ENCODE assay signal across 12 mouse cellular contexts in genomic region chr1:179541502-179541901, GRCm38 (mm10). TPM values are rescaled to one million over a fixed set of nuclear protein-coding genes. Genes with fewer than 3 reads are reported as not detected.
DNase-seq lines count a peak whose midpoint lies in the region; ATAC-seq and TF ChIP-seq lines count a peak whose summit lies in the region.
"Had no signal": no experiment of that assay in that cellular context is flagged by ENCODE, and none has a peak within 500 bp of the region (broad histone marks: within the 10 kb centered on the region; RNA-seq: fewer than 3 reads in every experiment).

No protein-coding gene starts in this region.

- DNase-seq in forebrain, postnatal 0 days, result no peak
- DNase-seq in lung, postnatal 0 days (ENCODE audit: low spot score), result no peak
- DNase-seq in lung, adult 18-20 months, result no peak
- peak; percentile 71 for DNase-seq in MEL (ENCODE audit: low read depth, low spot score)
- DNase-seq in naive thymus-derived CD4-positive, alpha-beta T cell, adult 2 months (ENCODE audit: low read depth), result peak; percentile 55
- DNase-seq in layer of hippocampus, postnatal 10 days (ENCODE audit: low spot score in 2 of 2), result no peak
- DNase-seq in limb, embryonic 10.5 days (ENCODE audit: low spot score), result no peak
- DNase-seq: gastrocnemius, postnatal 36 days; kidney, adult 8-10 months had no signal

- no peak overlapping the region for H3K27ac ChIP-seq in forebrain, postnatal 0 days (ENCODE audit: low read depth, low read length)
- no peak overlapping the region for H3K27ac ChIP-seq in forebrain, embryonic 16.5 days (ENCODE audit: low read length)
- H3K27ac ChIP-seq in lung, postnatal 0 days (ENCODE audit: low read length), result no peak overlapping the region
- no peak overlapping the region for H3K27ac ChIP-seq in MEL (ENCODE audit: control insufficient read depth, low read depth, low read length)
- H3K27ac ChIP-seq in limb, embryonic 10.5 days, result no peak overlapping the region

- peaks cover 26% of the 10 kb centered on the region for H3K36me3 ChIP-seq in forebrain, postnatal 0 days (ENCODE audit: insufficient read depth)
- H3K36me3 ChIP-seq in forebrain, embryonic 16.5 days (ENCODE audit: control insufficient read depth, insufficient read depth), result no peaks in the 10 kb centered on the region
- 0 out of 2 replicates have a peak, but pooled peaks cover 3% of the 10 kb centered on the region for H3K36me3 ChIP-seq in lung, postnatal 0 days (ENCODE audit: insufficient read depth, low read length)
- peaks cover 4 to 19% of the 10 kb centered on the region in 2 experiments for H3K36me3 ChIP-seq in MEL (ENCODE audit: control insufficient read depth in 1 of 2, insufficient read depth in 2 of 2, low read length in 2 of 2)
- H3K36me3 ChIP-seq in limb, embryonic 10.5 days, result peaks cover 42% of the 10 kb centered on the region

- TF ChIP-seq POLR2A in MEL (IDR thresholded peaks at IDR 0.05; ENCODE audit: control insufficient read depth in 1 of 2, insufficient read depth in 1 of 2, low read depth in 1 of 2, low read length in 2 of 2, poor library complexity in 1 of 2), result no peak

- no peak overlapping the region for H3K4me2 ChIP-seq in forebrain, postnatal 0 days (ENCODE audit: low read depth)
- H3K4me2 ChIP-seq in forebrain, embryonic 16.5 days (ENCODE audit: low read length), result no peak overlapping the region
- no peak overlapping the region for H3K4me2 ChIP-seq in lung, postnatal 0 days (replicated peaks; ENCODE audit: low read depth, low read length)

- no peak for TF ChIP-seq EP300 in lung, postnatal 0 days (IDR thresholded peaks at IDR 0.05)
- TF ChIP-seq EP300 in MEL (IDR thresholded peaks at IDR 0.05; ENCODE audit: low read depth in 1 of 2, low read length in 2 of 2), result no peak

- peaks cover 25% of the 10 kb centered on the region for H3K79me2 ChIP-seq in MEL (ENCODE audit: control insufficient read depth, insufficient read depth, low read length, poor library complexity)

- peak; percentile 37 for TF ChIP-seq CTCF in forebrain, postnatal 0 days (IDR thresholded peaks at IDR 0.05; ENCODE audit: low read depth)
- TF ChIP-seq CTCF in lung, postnatal 0 days (IDR thresholded peaks at IDR 0.05), result peak; percentile 54
- peak; percentile 35 to 69 (median 59) for TF ChIP-seq CTCF in MEL (IDR thresholded peaks at IDR 0.05 in 2 of 3, conservative IDR thresholded peaks at IDR 0.05 in 1 of 3; ENCODE audit: control insufficient read depth in 1 of 3, insufficient read depth in 1 of 3, low read depth in 2 of 3, low read length in 3 of 3, poor library complexity in 1 of 3, severe bottlenecking in 1 of 3)

- H3K4me1 ChIP-seq in forebrain, postnatal 0 days (ENCODE audit: insufficient read depth), result peaks cover 7% of the 10 kb centered on the region; the same call in 1 of the 2 replicates
- H3K4me1 ChIP-seq in forebrain, embryonic 16.5 days (replicated peaks; ENCODE audit: control insufficient read depth, insufficient read depth, low read length), result peaks cover 13% of the 10 kb centered on the region
- no peaks in the 10 kb centered on the region; the same call in 1 of the 2 replicates for H3K4me1 ChIP-seq in lung, postnatal 0 days (ENCODE audit: insufficient read depth, low read depth, low read length)
- peaks cover 5 to 7% of the 10 kb centered on the region in 2 experiments; a peak in 3 of 4 replicates for H3K4me1 ChIP-seq in MEL (ENCODE audit: control insufficient read depth in 1 of 2, insufficient read depth in 2 of 2, low read length in 2 of 2)
- peaks cover 11% of the 10 kb centered on the region for H3K4me1 ChIP-seq in limb, embryonic 10.5 days

- H3K4me3 ChIP-seq in forebrain, postnatal 0 days (ENCODE audit: low read depth, low read length), result no peak overlapping the region
- H3K4me3 ChIP-seq in forebrain, embryonic 16.5 days (replicated peaks; ENCODE audit: low read length), result no peak overlapping the region
- no peak overlapping the region for H3K4me3 ChIP-seq in lung, postnatal 0 days (ENCODE audit: low read depth, low read length)
- H3K4me3 ChIP-seq in MEL (ENCODE audit: control insufficient read depth in 1 of 2, insufficient read depth in 1 of 2, low read depth in 2 of 2, low read length in 2 of 2), result no peak overlapping the region
- H3K4me3 ChIP-seq in limb, embryonic 10.5 days, result no peak overlapping the region
- H3K4me3 ChIP-seq: erythroblast, embryonic 14.5 days had no signal

- WGBS in forebrain, postnatal 0 days, result 56% methylated on average over 3 of the region's 3 CpGs
- WGBS in forebrain, embryonic 16.5 days, result 61% methylated on average over 3 of the region's 3 CpGs
- 62% methylated on average over 3 of the region's 3 CpGs for WGBS in lung, postnatal 0 days
- 59% methylated on average over 3 of the region's 3 CpGs for WGBS in limb, embryonic 10.5 days

- H3K27me3 ChIP-seq in forebrain, postnatal 0 days (ENCODE audit: insufficient read depth, low read length), result no peaks in the 10 kb centered on the region
- no peaks in the 10 kb centered on the region for H3K27me3 ChIP-seq in forebrain, embryonic 16.5 days (replicated peaks; ENCODE audit: control insufficient read depth, insufficient read depth, low read length)
- H3K27me3 ChIP-seq in lung, postnatal 0 days (replicated peaks; ENCODE audit: insufficient read depth, low read length), result no peaks in the 10 kb centered on the region
- H3K27me3 ChIP-seq in MEL (ENCODE audit: control insufficient read depth in 1 of 2, insufficient read depth in 2 of 2, low read length in 2 of 2), result no peaks in the 10 kb centered on the region
- no peaks in the 10 kb centered on the region for H3K27me3 ChIP-seq in limb, embryonic 10.5 days (ENCODE audit: low read depth, poor library complexity, severe bottlenecking)

- no peaks in the 10 kb centered on the region for H3K9me3 ChIP-seq in forebrain, postnatal 0 days (ENCODE audit: low read length)
- H3K9me3 ChIP-seq in forebrain, embryonic 16.5 days (ENCODE audit: control insufficient read depth, low read length), result no peaks in the 10 kb centered on the region
- no peaks in the 10 kb centered on the region for H3K9me3 ChIP-seq in lung, postnatal 0 days (ENCODE audit: low read length)
- no peaks in the 10 kb centered on the region for H3K9me3 ChIP-seq in MEL (replicated peaks; ENCODE audit: insufficient read depth, low read length)
- no peaks in the 10 kb centered on the region for H3K9me3 ChIP-seq in limb, embryonic 10.5 days (replicated peaks)
- H3K9me3 ChIP-seq: G1E had no signal

- H3K9ac ChIP-seq in forebrain, postnatal 0 days, result no peak overlapping the region
- no peak overlapping the region for H3K9ac ChIP-seq in forebrain, embryonic 16.5 days (replicated peaks; ENCODE audit: low read depth, low read length)
- H3K9ac ChIP-seq in lung, postnatal 0 days (replicated peaks; ENCODE audit: low read depth), result no peak overlapping the region
- H3K9ac ChIP-seq in MEL (ENCODE audit: control insufficient read depth, low read depth, low read length, poor library complexity, severe bottlenecking), result no peak overlapping the region

- TF ChIP-seq RAD21 in MEL (IDR thresholded peaks at IDR 0.05; ENCODE audit: low read depth, low read length), result peak; percentile 8

- no peak for ATAC-seq in forebrain, postnatal 0 days
- ATAC-seq in forebrain, embryonic 16.5 days, result no peak
- ATAC-seq in lung, postnatal 0 days, result no peak

TF ChIP-seq in MEL, 35 proteins besides CTCF, POLR2A, EP300 and RAD21:
- no peak for TF ChIP-seq POLR2AphosphoS5 (IDR thresholded peaks at IDR 0.05; ENCODE audit: borderline replicate concordance, low read depth, low read length)
- TF ChIP-seq SMC3 (IDR thresholded peaks at IDR 0.05; ENCODE audit: low read depth, low read length), result peak; percentile 36; the same call in 1 of the 2 replicates
- no peak for TF ChIP-seq MXI1 (IDR thresholded peaks at IDR 0.05; ENCODE audit: low read depth, low read length)
- peak; percentile 50; the same call in 1 of the 2 replicates for TF ChIP-seq GATA1 (IDR thresholded peaks at IDR 0.05; ENCODE audit: low read depth, low read length)
- 0 out of 2 replicates have a peak, but pooled peaks have one; percentile 58 for TF ChIP-seq MYC (IDR thresholded peaks at IDR 0.05; ENCODE audit: low read depth, low read length)

RNA-seq across cellular contexts. Expression of gene Tfb2m, which starts 4.6 kb away (rescaled TPM):
- total RNA-seq in forebrain, postnatal 0 days (2014; rRNA removed), result 21.8 and 22.3 TPM in 2 replicates
- 45.9 and 47.3 TPM in 2 replicates for polyA plus RNA-seq in forebrain, postnatal 0 days (2015; fragmentation: Nextera tagmentation; extraction: Ambion mirVana)
- 45.5 and 52.0 TPM in 2 replicates for polyA plus RNA-seq in forebrain, embryonic 16.5 days (2015; fragmentation: Nextera tagmentation; extraction: Ambion mirVana)
- polyA plus RNA-seq in lung, postnatal 0 days (2015; fragmentation: Nextera tagmentation; extraction: Ambion mirVana), result 22.3 and 26.1 TPM in 2 replicates
- 17.3 and 19.3 TPM in 2 replicates for total RNA-seq in MEL (2012; rRNA removed)
- 10 to 100 TPM in 1 of 2 experiments, not detected in 1; 20.9 TPM for polyA plus RNA-seq in MEL (2012; ENCODE audit: insufficient read depth in 1 of 2, insufficient read length in 2 of 2, low read depth in 1 of 2, low replicate concordance in 2 of 2, missing spikeins in 1 of 2)
- 10 to 100 TPM; 26.6 to 27.8 TPM for total RNA-seq in layer of hippocampus, postnatal 10 days (2021)
- 24.5 and 25.5 TPM in 2 replicates for polyA plus RNA-seq in limb, embryonic 10.5 days (2016; fragmentation: Nextera tagmentation; extraction: Ambion mirVana)

RNA-seq across cellular contexts. Expression of gene Cnst, which starts 4.7 kb away (rescaled TPM):
- 26.0 and 28.5 TPM in 2 replicates for total RNA-seq in forebrain, postnatal 0 days (2014; rRNA removed)
- 8.6 and 12.8 TPM in 2 replicates for polyA plus RNA-seq in forebrain, postnatal 0 days (2015; fragmentation: Nextera tagmentation; extraction: Ambion mirVana)
- 32.4 and 34.0 TPM in 2 replicates for polyA plus RNA-seq in forebrain, embryonic 16.5 days (2015; fragmentation: Nextera tagmentation; extraction: Ambion mirVana)
- 13.8 and 16.8 TPM in 2 replicates for polyA plus RNA-seq in lung, postnatal 0 days (2015; fragmentation: Nextera tagmentation; extraction: Ambion mirVana)
- total RNA-seq in MEL (2012; rRNA removed), result 10.4 and 11.9 TPM in 2 replicates
- 10 to 100 TPM in 1 of 2 experiments, not detected in 1; 12.1 TPM for polyA plus RNA-seq in MEL (2012; ENCODE audit: insufficient read depth in 1 of 2, insufficient read length in 2 of 2, low read depth in 1 of 2, low replicate concordance in 2 of 2, missing spikeins in 1 of 2)
- 10 to 100 TPM; 28.8 to 30.0 TPM for total RNA-seq in layer of hippocampus, postnatal 10 days (2021)
- 13.7 and 17.0 TPM in 2 replicates for polyA plus RNA-seq in limb, embryonic 10.5 days (2016; fragmentation: Nextera tagmentation; extraction: Ambion mirVana)

RNA-seq across cellular contexts. Expression of gene Smyd3, which starts 23.7 kb away (rescaled TPM):
- total RNA-seq in forebrain, postnatal 0 days (2014; rRNA removed), result 18.2 and 19.0 TPM in 2 replicates
- polyA plus RNA-seq in forebrain, postnatal 0 days (2015; fragmentation: Nextera tagmentation; extraction: Ambion mirVana), result 26.8 and 27.6 TPM in 2 replicates
- 29.3 and 29.4 TPM in 2 replicates for polyA plus RNA-seq in forebrain, embryonic 16.5 days (2015; fragmentation: Nextera tagmentation; extraction: Ambion mirVana)
- polyA plus RNA-seq in lung, postnatal 0 days (2015; fragmentation: Nextera tagmentation; extraction: Ambion mirVana), result 5.8 and 6.5 TPM in 2 replicates
- total RNA-seq in MEL (2012; rRNA removed), result 17.4 and 18.2 TPM in 2 replicates
- polyA plus RNA-seq in MEL (2012; ENCODE audit: insufficient read depth in 1 of 2, insufficient read length in 2 of 2, low read depth in 1 of 2, low replicate concordance in 2 of 2, missing spikeins in 1 of 2), result 10 to 100 TPM in 1 of 2 experiments, not detected in 1; 13.3 TPM
- 10 to 100 TPM; 21.8 to 26.0 TPM for total RNA-seq in layer of hippocampus, postnatal 10 days (2021)
- polyA plus RNA-seq in limb, embryonic 10.5 days (2016; fragmentation: Nextera tagmentation; extraction: Ambion mirVana), result 21.1 and 22.3 TPM in 2 replicates

Comparison
In these comparisons a context has a peak if more than half of its experiments do, and no peak if none do; other contexts are left out.
1. DNase-seq: peak in MEL (single experiment) and naive thymus-derived CD4-positive, alpha-beta T cell, adult 2 months (single experiment); none in forebrain, postnatal 0 days (single experiment), lung, postnatal 0 days (single experiment), lung, adult 18-20 months (0 of 2), layer of hippocampus, postnatal 10 days (0 of 2) and limb, embryonic 10.5 days (single experiment).
2. Peak in every context shown above with its lines, with median percentiles within 50 percentile points of each other: CTCF ChIP-seq.